Mouse (Mus musculus) cerebellum, adult 8-10 months (tissue): ENCODE measurements around the gene Galntl5.
"Not testable (repeated sequence)": the region's sequence is repeated elsewhere in the genome, so short reads cannot be mapped to it uniquely, and the experiment has no call there.

Experiments used
- DNase-seq: peaks from one replicate; pipeline ENCODE4 v3.0.0; 2022

Gene Galntl5

DNA sequence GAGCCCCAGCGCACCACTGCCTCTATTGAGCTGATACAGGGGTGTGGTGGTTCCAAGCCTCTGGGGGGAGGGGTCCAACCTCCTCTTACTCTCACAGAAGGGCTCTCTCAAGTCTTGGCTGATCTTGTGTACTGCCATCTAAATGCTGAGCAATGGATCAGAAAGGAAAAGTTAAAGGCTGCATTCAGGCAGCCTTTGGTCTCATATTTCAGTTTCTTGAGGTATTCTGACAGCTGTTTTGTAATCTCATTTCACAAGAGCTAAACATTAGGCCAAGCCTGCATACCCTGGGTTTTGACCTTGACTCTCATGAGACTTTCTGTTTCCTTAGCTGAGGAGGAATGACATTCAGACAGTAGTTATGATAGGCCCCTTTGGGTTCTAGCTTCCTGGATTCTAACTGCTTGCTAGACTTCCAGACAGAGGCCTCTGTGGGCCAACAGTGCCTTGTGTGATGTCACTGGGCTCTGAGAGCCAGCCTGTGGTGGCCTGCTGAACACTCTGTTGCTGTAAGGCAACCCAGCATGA, at the start of gene Galntl5:
Galntl5 (plus strand) TSS at position 457 of the 528 bp plus-strand sequence.
- no peak for DNase-seq

GRCm38 (mm10) chr5:25146705-25147104, 34.6 kb upstream of the Galntl5 start:
- DNase-seq = no peak

DNA sequence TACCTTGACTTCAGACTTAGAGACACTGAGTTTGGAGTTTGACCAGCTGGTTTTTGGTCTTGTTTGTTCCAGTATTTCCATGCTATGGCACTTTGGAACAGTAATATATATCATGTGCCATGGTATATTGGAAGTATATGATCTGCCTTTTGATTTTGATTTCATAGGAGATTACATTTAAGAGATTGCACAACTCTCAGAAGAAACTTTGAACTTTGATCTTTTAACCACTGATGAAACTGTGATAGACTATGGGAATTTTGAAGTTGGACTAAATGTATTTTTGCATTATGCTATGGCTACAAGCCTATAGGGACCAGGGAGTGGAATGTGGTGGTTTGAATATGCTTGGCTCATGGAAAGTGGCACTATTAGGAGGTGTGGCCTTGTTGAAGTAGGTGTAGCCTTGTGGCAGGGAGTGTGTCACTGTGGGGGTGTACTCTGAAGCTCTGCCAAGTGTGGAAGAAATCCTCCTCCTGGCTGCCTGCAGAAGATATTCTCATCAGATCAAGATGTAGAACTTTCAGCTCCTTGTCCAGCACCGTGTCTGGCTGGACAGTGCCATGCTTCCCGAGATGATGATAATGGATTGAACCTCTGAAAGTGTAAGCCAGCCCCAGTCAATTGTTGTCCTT, 31.8 kb upstream of the Galntl5 start:
- DNase-seq = no peak

- DNase-seq = no peak
Observed at GRCm38 (mm10) chr5:25153491-25153890, 27.8 kb upstream of the Galntl5 start.

DNA sequence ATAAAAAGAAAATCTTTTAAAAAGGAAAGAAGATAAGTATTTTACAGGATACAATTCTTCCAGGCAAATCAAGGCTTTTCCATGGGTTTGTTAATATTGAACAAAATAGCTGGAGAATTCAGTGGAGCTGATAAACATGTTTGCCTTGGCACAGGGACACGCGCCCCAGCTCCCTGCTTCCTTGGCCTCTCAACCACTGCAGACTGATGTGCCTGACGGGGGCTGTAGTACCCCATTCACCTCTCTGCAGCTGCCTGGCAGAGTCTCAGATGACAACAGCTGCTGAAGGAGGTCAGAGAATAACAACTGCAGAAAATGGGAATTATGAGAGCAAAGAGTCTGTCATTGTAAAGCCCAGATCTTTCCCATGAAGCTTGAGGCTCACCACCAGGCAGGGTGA, 27.3 kb upstream of the Galntl5 start:
- no peak for DNase-seq

DNA sequence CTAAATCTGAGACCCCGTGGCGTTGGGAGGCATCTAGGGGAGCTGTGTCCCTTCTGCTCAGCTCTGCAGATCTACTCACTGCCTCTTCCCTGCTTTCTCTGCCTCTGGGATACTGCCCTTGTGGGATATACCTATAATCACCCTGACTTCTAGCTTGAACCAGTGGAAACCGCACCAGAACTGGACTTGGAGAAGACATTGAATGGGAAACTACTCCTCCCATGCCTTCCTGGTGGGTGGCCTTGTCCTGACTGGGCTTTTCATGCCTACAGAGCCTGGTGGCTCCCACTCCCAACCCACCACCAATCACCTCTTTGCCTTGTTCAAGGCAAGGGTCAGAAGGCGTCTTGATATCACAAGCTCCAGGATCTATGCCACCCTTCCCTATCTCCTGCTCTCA, 26.4 kb upstream of the Galntl5 start:
- no peak for DNase-seq

GRCm38 (mm10) chr5:25155351-25155750, 25.9 kb upstream of the Galntl5 start:
- DNase-seq = no peak

DNA sequence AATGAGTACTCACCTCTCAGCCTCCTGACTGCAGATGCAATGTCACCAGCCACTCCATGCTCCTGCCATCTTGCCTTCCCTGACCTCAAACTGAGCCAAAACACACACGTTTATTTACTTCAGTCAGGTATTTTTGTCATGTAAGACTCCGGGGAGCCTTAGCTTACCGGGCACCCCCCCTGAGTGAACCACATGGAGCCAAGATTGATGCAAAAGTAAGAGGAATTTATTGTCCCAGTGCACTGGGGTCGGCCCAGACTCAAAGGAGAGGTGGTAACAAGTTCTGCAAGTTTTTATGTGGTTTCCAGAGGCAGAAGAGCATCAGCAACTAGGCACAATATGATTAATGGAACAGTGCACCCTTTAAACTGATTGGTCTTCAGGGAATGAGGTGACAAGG, 24.1 kb upstream of the Galntl5 start:
- DNase-seq = no peak

DNA sequence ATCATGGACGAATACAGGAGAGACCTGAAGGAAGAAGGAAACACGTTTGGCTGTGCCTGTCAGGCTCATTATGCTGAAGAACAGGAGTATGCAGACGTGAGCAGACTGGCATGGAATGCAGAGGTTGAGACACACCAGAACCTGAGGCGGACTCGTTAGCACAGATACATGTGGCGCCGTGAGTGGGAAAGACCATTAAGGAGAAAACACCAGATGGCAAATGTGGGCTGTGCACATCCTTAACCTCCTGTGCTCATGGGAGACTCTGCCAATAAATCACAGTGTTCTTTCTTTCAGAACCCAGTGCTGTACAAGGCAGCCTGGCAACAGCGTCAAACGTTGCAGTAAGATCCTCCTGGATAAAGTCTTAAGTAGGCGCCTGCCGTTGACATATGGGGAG, 20.7 kb upstream of the Galntl5 start:
- peak; percentile 1 for DNase-seq

GRCm38 (mm10) chr5:25162981-25163380, 18.3 kb upstream of the Galntl5 start:
- DNase-seq = no peak

GRCm38 (mm10) chr5:25163938-25164337, 17.3 kb upstream of the Galntl5 start:
- no peak for DNase-seq

- no peak for DNase-seq
Observed at GRCm38 (mm10) chr5:25164341-25164740, 16.9 kb upstream of the Galntl5 start.

GRCm38 (mm10) chr5:25165102-25165788, 16.0 kb upstream of the Galntl5 start:
- no peak for DNase-seq

DNA sequence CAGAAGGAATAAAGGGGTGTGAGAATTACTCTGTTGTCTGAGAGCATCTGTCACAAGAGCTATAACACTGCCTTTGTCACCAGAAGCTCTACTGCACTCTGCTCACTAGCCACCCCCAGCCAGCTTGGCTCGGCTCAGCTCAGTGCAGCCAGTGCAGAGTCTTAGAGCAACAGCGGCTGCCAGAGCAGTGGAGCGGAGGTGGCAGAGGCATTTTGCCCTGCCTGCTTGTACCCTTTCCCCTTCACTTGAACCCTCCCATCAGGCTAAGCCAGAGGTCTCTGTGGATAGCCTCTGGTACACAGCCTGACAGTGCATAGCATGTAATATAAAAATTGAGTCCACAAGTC, 15.5 kb upstream of the Galntl5 start:
- DNase-seq = no peak

- no peak for DNase-seq
Observed at GRCm38 (mm10) chr5:25166665-25167064, 14.6 kb upstream of the Galntl5 start.

GRCm38 (mm10) chr5:25177937-25178336, 3.3 kb upstream of the Galntl5 start:
- not testable (repeated sequence) for DNase-seq

DNA sequence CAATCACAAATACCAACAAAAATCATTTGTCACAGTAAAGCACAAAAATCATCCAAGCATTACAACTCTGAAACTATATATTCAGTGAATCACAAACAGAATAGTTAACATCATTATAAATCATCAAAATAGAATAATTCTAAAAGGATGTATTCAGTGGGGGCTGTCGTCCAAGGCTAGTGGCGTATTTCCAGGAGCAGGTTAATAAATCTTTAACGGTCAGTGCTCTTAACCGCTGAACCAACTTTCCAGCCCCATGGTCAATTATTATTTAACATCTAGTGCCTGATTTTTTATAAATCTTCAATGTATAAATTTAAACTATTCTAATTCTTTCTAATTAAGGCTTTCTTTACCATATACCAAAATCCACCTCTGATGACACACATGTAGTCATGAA, 2.7 kb upstream of the Galntl5 start:
- not testable (repeated sequence) for DNase-seq

DNA sequence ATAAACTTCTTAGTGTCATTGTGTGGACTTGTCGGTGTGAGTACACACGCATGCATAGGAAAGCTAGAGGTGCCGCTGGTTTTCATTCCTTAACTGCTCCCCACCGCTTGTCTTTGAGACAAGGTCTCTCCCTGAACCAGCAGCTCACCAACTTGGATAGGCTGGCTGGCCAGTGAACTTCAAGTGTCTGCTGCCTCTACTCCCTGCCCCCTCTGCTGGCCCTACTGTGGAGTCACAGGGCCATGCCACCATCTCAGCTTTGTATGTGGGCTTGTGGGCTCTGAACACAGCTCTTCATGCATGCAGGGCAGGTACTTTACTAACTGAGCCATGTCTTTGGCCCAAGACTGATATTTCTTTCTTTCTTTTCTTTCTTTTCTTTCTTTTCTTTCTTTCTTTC, 2.0 kb upstream of the Galntl5 start:
- no peak for DNase-seq

DNA sequence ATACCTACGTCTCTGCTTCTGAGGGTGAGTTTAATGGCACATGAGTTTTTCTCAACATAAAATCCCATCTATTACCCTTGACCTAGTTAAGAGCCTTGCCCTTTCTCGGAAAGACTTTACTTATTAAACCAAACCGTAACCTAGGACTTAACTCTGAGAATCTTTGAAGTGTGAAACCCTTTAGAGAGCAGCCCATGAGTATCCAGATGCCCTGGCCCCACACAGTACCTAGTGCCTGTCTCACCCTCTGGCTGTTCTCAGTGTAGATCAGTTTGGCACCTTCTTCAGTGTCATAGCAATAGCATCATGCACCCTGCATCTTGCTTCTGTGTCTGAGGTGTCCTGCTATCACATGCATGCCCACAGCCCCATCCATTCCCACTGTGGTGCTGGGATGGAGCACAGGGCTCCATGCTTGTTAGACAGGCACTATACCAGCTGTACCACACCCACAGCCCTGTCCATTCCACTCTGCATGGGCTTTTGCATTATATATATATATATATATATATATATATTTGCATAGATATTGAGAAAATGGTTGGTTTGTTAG, 1.2 kb upstream of the Galntl5 start:
- no peak for DNase-seq

GRCm38 (mm10) chr5:25183595-25183994, 2.3 kb downstream of the Galntl5 start:
- no peak for DNase-seq

DNA sequence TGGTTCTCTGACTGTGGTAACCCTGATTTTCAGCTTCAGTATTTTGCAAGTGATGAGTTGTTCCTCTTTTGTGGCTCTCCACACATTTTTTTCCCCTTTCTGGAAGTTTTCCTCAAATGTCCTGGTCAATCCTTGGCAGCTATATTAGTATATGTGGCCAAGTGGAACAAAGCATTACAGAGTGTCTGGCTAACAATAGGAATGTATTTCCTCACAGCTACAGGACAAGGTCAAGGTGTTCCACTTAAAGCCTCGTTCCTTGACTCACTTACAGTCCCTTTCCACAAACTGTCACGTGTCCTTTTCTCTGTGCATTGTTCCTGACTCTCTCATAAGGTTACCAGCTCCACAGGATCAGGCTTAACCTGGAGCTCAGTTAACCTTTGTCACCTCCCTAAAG, 3.3 kb downstream of the Galntl5 start:
- DNase-seq = no peak

- no peak for DNase-seq
Observed at GRCm38 (mm10) chr5:25187727-25188126, 6.5 kb downstream of the Galntl5 start.

DNA sequence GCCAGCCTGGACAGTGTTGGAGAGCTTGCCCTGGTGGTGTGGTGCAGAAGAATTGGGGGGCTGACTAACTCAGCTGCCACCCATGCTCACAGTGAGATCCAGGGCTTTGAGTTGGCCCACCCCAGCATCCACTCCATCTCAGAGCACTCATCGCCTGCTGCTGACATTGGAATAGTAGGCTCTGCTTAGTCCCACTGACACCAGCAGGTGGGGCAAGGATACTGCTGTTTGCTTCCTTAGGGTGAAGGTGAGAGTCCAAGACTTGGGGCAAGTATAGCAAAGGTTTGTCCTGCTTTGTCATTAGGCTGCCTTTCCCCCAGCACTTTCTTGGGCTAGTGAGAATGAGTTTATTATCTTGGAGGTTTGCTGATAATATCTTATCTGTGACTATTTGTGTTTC, 7.5 kb downstream of the Galntl5 start:
- peak; percentile 2 for DNase-seq

- no peak for DNase-seq
Observed at GRCm38 (mm10) chr5:25190521-25190920, 9.3 kb downstream of the Galntl5 start.
